Mouse (Mus musculus): ENCODE measurements at regions not wholly inside any gene's neighbourhood (a gene's known extent, or its start where the extent isn't known, plus 50 kb on each side); places are given as distances from the start of the nearest gene placed in this dataset.

- no peak for DNase-seq
Measured at GRCm38 (mm10) chr7:83077035-83077918, 210.1 kb downstream of the Mex3b start.

- no peak for DNase-seq
Measured at GRCm38 (mm10) chr7:83077919-83078265, 210.8 kb downstream of the Mex3b start.

GRCm38 (mm10) chr7:83078695-83079094 lies 211.6 kb downstream of the Mex3b start:
- DNase-seq, result no peak

- no peak for DNase-seq
Measured at GRCm38 (mm10) chr7:83079842-83080241, 212.7 kb downstream of the Mex3b start.

GRCm38 (mm10) chr7:83084496-83085082 lies 217.5 kb downstream of the Mex3b start:
- DNase-seq, result no peak

- DNase-seq, result no peak
Measured at GRCm38 (mm10) chr7:83085547-83086158, 218.5 kb downstream of the Mex3b start.

GRCm38 (mm10) chr7:83087408-83087807 lies 220.3 kb downstream of the Mex3b start:
- no peak for DNase-seq

- DNase-seq, result no peak
Measured at GRCm38 (mm10) chr7:83088125-83088524, 221.0 kb downstream of the Mex3b start.

- no peak for DNase-seq
Measured at GRCm38 (mm10) chr7:83089330-83089982, 222.3 kb downstream of the Mex3b start.

GRCm38 (mm10) chr7:83093923-83094355 lies 226.8 kb downstream of the Mex3b start:
- no peak for DNase-seq

- DNase-seq, result no peak
Measured at GRCm38 (mm10) chr7:83094899-83095298, 227.8 kb downstream of the Mex3b start.

- DNase-seq, result no peak
Measured at GRCm38 (mm10) chr7:83095593-83095992, 228.5 kb downstream of the Mex3b start.

- no peak for DNase-seq
Measured at GRCm38 (mm10) chr7:83104426-83104825, 237.3 kb downstream of the Mex3b start.

- no peak for DNase-seq
Measured at GRCm38 (mm10) chr7:83105672-83106071, 238.5 kb downstream of the Mex3b start.

GRCm38 (mm10) chr7:83111217-83111823 lies 244.2 kb downstream of the Mex3b start:
- no peak for DNase-seq

GRCm38 (mm10) chr7:83116487-83116886 lies 249.4 kb downstream of the Mex3b start:
- DNase-seq, result no peak

- DNase-seq, result no peak
Measured at GRCm38 (mm10) chr7:83117065-83117464, 249.9 kb downstream of the Mex3b start.

GRCm38 (mm10) chr7:83126196-83126595 lies 259.1 kb downstream of the Mex3b start:
- DNase-seq, result no peak

GRCm38 (mm10) chr7:83140216-83140615 lies 273.1 kb downstream of the Mex3b start:
- DNase-seq, result peak; percentile 9

- no peak for DNase-seq
Measured at GRCm38 (mm10) chr7:83140658-83141057, 273.5 kb downstream of the Mex3b start.

GRCm38 (mm10) chr7:83144018-83144417 lies 276.9 kb downstream of the Mex3b start:
- no peak for DNase-seq

- no peak for DNase-seq
Measured at GRCm38 (mm10) chr7:83145551-83145950, 278.4 kb downstream of the Mex3b start.

Data from gastrocnemius, postnatal 10 days (tissue).